Mouse (Mus musculus): ENCODE data around the gene Arhgef3.

GRCm38 (mm10) chr14:27170421-27170820, 55.7 kb downstream of the Arhgef3 start:
- TF ChIP-seq CTCF (IDR thresholded peaks at IDR 0.05; ENCODE audit: low read depth, low read length) = no peak
- TF ChIP-seq POLR2A (IDR thresholded peaks at IDR 0.05; ENCODE audit: insufficient read depth, low read length) = no peak
- no peak for TF ChIP-seq EP300 (IDR thresholded peaks at IDR 0.05; ENCODE audit: insufficient read depth, low read depth, low read length)
